Mouse (Mus musculus): ENCODE measurements around the gene Sart3.

GRCm38 (mm10) chr5:113734376-113734775 is 37.9 kb downstream of the Sart3 start:
- no peak for TF ChIP-seq CTCF (IDR thresholded peaks at IDR 0.05; ENCODE audit: borderline replicate concordance, control insufficient read depth, extremely low read depth, insufficient read depth, low read length, poor library complexity)
- no peak for TF ChIP-seq POLR2A (IDR thresholded peaks at IDR 0.05; ENCODE audit: control insufficient read depth, extremely low read depth, insufficient read depth, low read length, poor library complexity)
